Mouse (Mus musculus) WW6 (cell line): ENCODE results near the gene Rap1gap.

Experiments used
- DNase-seq: peaks from one replicate; pipeline ENCODE4 v3.0.0-alpha.2; 2013; ENCODE audit warnings: low read depth, low spot score

Rap1gap gene

GRCm38 (mm10) chr4:137692107-137692902 lies 27.8 kb downstream of the Rap1gap start:
- DNase-seq, result no peak

GRCm38 (mm10) chr4:137695300-137695699 lies 30.8 kb downstream of the Rap1gap start:
- no peak for DNase-seq

- no peak for DNase-seq
Measured at GRCm38 (mm10) chr4:137695900-137696299, 31.4 kb downstream of the Rap1gap start.

GRCm38 (mm10) chr4:137697156-137697885 lies 32.8 kb downstream of the Rap1gap start:
- no peak for DNase-seq

- DNase-seq, result no peak
Measured at GRCm38 (mm10) chr4:137698076-137698985, 33.8 kb downstream of the Rap1gap start.

- no peak for DNase-seq
Measured at GRCm38 (mm10) chr4:137699264-137700211, 35.0 kb downstream of the Rap1gap start.

- no peak for DNase-seq
Measured at GRCm38 (mm10) chr4:137700960-137701359, 36.4 kb downstream of the Rap1gap start.

GRCm38 (mm10) chr4:137703077-137703476 lies 38.6 kb downstream of the Rap1gap start:
- DNase-seq, result no peak

- DNase-seq, result no peak
Measured at GRCm38 (mm10) chr4:137704561-137704960, 40.0 kb downstream of the Rap1gap start.

GRCm38 (mm10) chr4:137705379-137705778 lies 40.9 kb downstream of the Rap1gap start:
- DNase-seq, result no peak

GRCm38 (mm10) chr4:137706510-137706909 lies 42.0 kb downstream of the Rap1gap start:
- DNase-seq, result no peak

GRCm38 (mm10) chr4:137707216-137707990 lies 42.9 kb downstream of the Rap1gap start:
- no peak for DNase-seq

- no peak for DNase-seq
Measured at GRCm38 (mm10) chr4:137712963-137713362, 48.4 kb downstream of the Rap1gap start.

- no peak for DNase-seq
Measured at GRCm38 (mm10) chr4:137714020-137714624, 49.6 kb downstream of the Rap1gap start.

- no peak for DNase-seq
Measured at GRCm38 (mm10) chr4:137717005-137717404, 52.5 kb downstream of the Rap1gap start.

- no peak for DNase-seq
Measured at GRCm38 (mm10) chr4:137717671-137718070, 53.1 kb downstream of the Rap1gap start.

- DNase-seq, result no peak
Measured at GRCm38 (mm10) chr4:137719378-137720077, 55.0 kb downstream of the Rap1gap start.

GRCm38 (mm10) chr4:137721563-137721962 lies 57.0 kb downstream of the Rap1gap start:
- DNase-seq, result no peak

GRCm38 (mm10) chr4:137722230-137722629 lies 57.7 kb downstream of the Rap1gap start:
- DNase-seq, result no peak
